Mouse (Mus musculus): Measurements from ENCODE around the gene Mctp1.

The Mctp1 gene

DNA sequence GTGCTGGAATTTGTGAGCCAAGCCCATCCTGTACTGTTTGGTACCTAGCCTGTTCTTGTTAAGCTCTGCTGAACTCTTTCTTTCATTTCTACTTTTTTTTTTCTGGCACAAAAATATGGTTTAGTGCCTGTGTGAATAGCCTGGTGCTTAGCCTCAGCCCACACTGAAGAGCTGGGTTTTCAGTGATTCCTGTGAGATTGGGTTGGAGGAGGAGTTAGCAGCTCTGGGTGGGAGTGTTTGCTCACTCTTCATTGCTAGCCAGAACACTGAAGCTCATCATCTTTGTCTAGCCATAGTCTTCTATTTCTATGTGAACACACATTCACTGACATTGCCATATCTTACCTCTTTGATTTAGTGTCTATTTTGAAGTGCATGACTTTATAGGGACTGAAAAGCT lies 225.1 kb downstream of the Mctp1 start:
- DNase-seq (ENCODE audit: low read depth, low spot score): peak; percentile 26

GRCm38 (mm10) chr13:76611499-76611898 lies 227.2 kb downstream of the Mctp1 start:
- no peak for DNase-seq (ENCODE audit: low read depth, low spot score)

GRCm38 (mm10) chr13:76620111-76620510 lies 235.8 kb downstream of the Mctp1 start:
- DNase-seq (ENCODE audit: low read depth, low spot score): no peak

DNA sequence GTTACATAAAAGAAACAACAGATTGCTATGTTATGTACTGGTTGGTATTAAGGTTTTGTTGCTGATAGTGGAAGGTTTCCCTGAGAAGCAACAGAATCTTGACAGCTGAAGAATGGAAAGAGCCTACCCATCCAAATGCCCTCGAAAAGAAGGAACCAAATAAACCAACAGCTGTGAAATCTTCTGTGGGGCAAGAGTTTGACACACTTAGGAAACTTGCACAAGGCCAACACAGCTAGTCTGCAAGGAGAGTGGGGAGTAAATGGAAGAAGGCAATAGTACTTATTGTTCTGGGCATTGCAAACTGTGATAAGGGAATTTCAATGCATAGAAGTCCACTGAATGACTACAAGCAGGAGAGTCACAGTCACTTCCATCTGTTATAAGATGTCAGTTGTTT lies 236.2 kb downstream of the Mctp1 start:
- no peak for DNase-seq (ENCODE audit: low read depth, low spot score)

GRCm38 (mm10) chr13:76633707-76634106 lies 249.4 kb downstream of the Mctp1 start:
- no peak for DNase-seq (ENCODE audit: low read depth, low spot score)

DNA sequence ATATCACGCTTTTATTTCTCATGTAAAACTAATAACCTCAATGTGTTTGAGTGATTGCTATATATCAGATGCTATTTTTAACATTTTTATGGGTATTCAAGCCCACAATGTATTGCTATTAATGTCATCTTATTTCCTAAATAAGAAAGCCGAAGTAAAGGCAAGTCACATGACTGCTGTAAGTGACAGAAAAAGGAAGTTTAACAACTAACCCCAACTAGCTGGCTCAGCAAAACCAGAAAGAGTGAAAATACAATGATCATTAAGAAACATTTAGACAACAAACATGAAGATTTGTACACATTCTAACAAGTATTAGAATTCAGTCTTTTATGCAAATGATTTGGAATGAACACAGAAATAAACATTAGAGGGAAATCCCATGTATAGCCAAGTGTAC lies 253.9 kb downstream of the Mctp1 start:
- no peak for DNase-seq (ENCODE audit: low read depth, low spot score)

GRCm38 (mm10) chr13:76659523-76659922 lies 275.2 kb downstream of the Mctp1 start:
- no peak for DNase-seq (ENCODE audit: low read depth, low spot score)

- DNase-seq (ENCODE audit: low read depth, low spot score): peak; percentile 42
These were observed 297.0 kb downstream of the Mctp1 start for GRCm38 (mm10) chr13:76681286-76681685.

GRCm38 (mm10) chr13:76689349-76689748 lies 305.0 kb downstream of the Mctp1 start:
- no peak for DNase-seq (ENCODE audit: low read depth, low spot score)

DNA sequence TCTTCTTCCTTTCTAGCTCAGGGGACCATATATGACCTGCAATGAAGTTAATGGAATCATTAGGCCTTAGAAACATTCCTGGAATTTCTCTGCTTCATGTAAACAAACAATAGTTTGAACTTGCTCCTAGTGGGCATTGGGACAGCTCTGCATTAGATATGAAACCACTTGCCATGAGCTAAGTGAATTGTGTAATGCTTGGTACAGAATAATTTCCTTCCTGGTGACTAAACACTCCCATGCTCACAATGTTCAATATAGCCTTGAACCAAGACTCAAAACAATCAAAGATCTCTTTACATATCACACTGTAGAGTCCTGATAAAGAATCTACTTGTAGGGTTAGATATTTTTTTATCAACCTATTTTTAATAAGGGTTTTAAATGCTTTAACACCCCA lies 305.8 kb downstream of the Mctp1 start:
- DNase-seq (ENCODE audit: low read depth, low spot score): no peak

DNA sequence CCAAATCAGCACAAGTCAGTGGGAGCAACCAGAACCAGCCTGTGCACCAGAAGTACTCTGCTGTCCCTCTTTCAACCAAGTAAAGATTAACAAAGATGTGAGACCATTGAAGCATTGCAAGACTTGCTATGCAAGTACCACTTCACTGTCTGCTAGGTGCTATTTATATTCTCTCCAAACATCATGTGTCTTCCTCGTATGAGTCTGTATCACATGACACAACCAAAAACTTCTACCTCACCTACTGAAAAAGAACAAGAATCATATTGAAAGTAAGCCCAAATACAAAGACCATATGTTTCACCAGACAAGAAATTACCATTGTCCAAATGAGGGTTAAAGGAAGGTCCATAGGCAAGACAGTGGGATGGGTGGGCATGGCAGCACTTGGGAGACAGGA lies 306.4 kb downstream of the Mctp1 start:
- no peak for DNase-seq (ENCODE audit: low read depth, low spot score)

- no peak for DNase-seq (ENCODE audit: low read depth, low spot score)
These were observed 349.7 kb downstream of the Mctp1 start for GRCm38 (mm10) chr13:76734013-76734412.

- no peak for DNase-seq (ENCODE audit: low read depth, low spot score)
These were observed 366.5 kb downstream of the Mctp1 start for GRCm38 (mm10) chr13:76750663-76751429.

- peak; percentile 35 for DNase-seq (ENCODE audit: low read depth, low spot score)
These were observed 375.6 kb downstream of the Mctp1 start for GRCm38 (mm10) chr13:76759832-76760490.

DNA sequence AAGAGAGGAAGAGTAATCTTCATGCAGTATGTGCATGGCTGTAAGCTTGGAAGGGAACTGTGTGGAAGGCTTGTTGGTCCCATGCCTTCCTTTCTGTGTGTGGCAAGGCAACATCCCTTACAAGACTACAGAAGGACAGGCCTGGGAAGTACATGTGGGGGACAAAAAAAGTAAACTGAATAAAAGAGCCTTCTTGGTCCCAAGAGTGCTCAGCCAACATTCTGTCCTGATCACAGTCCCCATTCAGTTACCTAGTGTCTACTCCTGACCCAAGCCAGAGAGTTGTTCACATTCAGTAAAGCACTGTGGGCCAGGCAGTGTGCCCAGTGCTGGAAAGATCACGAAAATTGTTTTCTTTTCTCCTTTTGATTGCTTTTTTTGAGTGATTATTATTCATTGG lies 415.3 kb downstream of the Mctp1 start:
- DNase-seq (ENCODE audit: low read depth, low spot score): no peak

GRCm38 (mm10) chr13:76801126-76801632 lies 416.8 kb downstream of the Mctp1 start:
- DNase-seq (ENCODE audit: low read depth, low spot score): no peak

DNA sequence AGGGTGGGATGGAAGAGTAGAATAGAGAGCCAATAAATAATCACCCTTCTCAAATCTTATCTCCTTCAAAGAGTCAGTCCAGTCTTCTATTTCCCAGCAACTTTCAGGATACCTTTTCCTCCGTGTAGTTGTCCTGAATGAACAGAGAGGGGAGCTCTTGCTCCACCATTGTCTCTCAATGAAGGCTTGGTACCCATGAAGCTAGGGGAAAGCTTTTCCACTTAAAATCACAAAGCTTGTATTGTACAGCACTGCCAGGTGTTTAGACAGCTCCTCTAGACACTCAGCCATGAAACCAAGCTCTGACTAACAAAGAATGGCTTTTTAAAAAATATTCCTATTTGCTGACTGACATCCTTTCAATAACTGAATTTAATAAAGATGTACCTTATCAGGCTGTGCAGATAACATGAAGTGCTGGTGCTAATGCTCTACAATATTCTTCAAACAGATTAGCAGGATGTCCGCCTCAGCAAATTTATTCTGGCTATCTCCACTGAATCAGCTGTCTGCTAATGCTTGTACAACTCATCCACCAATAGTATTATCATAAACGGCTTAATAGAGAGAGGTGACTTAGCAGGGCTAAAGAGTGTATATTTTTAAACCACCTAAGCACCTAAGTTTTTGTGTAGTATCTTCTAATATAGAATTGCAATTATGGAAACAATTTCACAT lies 417.9 kb downstream of the Mctp1 start:
- DNase-seq (ENCODE audit: low read depth, low spot score): peak; percentile 41

GRCm38 (mm10) chr13:76802926-76803325 lies 418.6 kb downstream of the Mctp1 start:
- no peak for DNase-seq (ENCODE audit: low read depth, low spot score)

- no peak for DNase-seq (ENCODE audit: low read depth, low spot score)
These were observed 419.5 kb downstream of the Mctp1 start for GRCm38 (mm10) chr13:76803799-76804198.

- DNase-seq (ENCODE audit: low read depth, low spot score): no peak
These were observed 424.6 kb downstream of the Mctp1 start for GRCm38 (mm10) chr13:76808871-76809390.

DNA sequence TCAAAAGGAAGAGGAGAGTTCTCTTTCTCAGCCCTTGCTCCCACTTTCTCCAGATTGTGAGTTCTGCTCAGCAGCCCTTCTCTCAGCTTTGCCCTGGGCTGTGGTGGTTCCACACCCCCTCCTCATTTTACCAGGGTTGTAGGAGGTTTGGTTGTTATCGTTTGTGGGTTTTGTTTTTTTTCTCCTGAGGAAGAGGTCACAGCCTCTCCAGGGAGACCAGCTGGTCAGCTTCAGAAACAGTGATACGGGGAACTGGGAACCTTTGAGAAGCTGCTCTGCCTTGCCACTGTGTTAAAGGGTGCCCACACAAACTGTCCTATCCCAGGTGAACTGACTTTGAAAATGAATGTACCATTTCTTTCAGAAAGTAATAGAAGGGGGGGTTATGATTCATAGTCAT lies 425.5 kb downstream of the Mctp1 start:
- DNase-seq (ENCODE audit: low read depth, low spot score): no peak

DNA sequence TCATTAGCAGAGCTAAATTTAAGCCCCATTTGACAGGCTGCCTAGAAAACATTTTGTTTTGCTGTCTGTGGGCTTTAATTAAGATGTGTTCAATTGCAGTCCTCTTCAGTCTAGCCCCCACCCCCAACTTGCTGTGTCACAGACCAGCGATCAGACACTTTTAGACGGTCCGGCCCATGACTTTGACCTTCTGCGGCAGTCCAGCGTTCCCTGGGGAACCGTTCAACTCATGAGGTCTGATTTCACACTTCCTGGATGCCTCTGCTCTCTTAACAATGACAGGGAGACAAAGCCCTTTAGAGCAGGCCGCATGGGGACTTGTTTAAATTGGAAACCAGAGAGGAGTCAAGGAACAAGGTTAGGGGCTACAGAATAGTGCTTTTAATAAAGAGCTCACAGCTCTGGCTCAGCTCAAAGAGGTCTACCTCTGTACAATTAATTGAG lies 426.2 kb downstream of the Mctp1 start:
- no peak for DNase-seq (ENCODE audit: low read depth, low spot score)

Measured in telencephalon, adult 2 months (tissue).